Mouse (Mus musculus) urinary bladder, postnatal 10 days (tissue): ENCODE measurements around the gene Aida.
A peak's percentile ranks its signal among the peaks of the same experiment; 100 is the strongest.
"Not testable (repeated sequence)": the region's sequence is repeated elsewhere in the genome, so short reads cannot be mapped to it uniquely, and the experiment has no call there.

ENCODE experiments used
- DNase-seq: peaks from one replicate; pipeline ENCODE4 v3.0.0; 2022; ENCODE audit warnings: low spot score

Aida gene

GRCm38 (mm10) chr1:183320708-183321107 lies 24.3 kb downstream of the Aida start:
- no peak for DNase-seq

DNA sequence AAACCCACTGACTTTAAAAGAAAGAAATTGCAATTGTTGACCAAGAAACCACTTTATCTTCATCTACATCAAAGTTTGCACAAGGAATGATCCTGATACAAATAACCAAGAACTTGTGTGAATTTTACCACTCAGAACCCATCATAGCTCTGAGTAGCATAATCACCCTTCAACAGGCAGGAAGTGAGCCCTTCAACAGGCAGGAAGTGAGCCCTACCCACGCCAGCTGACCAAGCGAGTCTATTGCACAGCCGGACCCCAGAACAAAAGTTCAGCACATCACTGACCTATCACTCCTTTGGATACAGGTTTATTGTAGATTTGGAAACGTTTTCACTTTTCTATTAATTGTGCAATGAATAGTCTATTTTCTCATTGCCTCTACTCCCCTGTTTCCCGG lies 26.1 kb downstream of the Aida start:
- not testable (repeated sequence) for DNase-seq

GRCm38 (mm10) chr1:183323923-183324322 lies 27.5 kb downstream of the Aida start:
- no peak for DNase-seq

GRCm38 (mm10) chr1:183324433-183324832 lies 28.0 kb downstream of the Aida start:
- DNase-seq: no peak

DNA sequence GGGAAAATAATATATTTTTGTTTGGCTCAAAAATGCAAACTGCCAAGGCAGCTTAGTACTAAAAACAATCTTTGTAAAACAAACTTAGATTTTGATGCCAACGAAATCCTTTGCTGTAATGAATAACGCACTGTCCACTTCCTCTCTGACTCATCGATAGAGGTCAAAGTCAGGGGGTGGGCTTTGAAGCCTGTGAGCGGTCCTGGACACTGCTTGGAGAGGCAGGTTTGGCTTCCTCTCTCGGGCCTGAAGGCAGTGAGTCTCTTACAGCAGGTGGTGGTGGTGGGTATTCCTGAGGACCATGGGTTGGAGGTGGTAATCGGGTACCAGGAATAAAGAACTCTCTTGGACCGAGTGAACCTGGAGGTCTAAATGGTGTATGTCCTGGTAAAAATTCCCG lies 30.8 kb downstream of the Aida start:
- DNase-seq: no peak

DNA sequence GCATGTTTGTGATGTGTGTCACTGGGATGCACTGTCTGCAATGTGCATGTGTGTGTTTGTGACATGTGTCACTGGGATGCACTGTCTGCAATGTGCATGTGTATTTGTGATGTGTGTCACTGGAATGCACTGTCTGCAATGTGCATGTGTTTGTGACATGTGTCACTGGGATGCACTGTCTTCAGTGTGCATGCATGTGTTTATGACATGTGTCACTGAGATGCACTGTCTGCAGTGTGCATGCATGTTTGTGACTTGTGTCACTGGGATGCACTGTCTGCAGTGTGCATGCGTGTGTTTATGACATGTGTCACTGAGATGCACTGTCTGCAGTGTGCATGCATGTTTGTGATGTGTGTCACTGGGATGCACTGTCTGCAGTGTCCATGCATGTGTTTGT lies 46.5 kb downstream of the Aida start:
- not testable (repeated sequence) for DNase-seq

DNA sequence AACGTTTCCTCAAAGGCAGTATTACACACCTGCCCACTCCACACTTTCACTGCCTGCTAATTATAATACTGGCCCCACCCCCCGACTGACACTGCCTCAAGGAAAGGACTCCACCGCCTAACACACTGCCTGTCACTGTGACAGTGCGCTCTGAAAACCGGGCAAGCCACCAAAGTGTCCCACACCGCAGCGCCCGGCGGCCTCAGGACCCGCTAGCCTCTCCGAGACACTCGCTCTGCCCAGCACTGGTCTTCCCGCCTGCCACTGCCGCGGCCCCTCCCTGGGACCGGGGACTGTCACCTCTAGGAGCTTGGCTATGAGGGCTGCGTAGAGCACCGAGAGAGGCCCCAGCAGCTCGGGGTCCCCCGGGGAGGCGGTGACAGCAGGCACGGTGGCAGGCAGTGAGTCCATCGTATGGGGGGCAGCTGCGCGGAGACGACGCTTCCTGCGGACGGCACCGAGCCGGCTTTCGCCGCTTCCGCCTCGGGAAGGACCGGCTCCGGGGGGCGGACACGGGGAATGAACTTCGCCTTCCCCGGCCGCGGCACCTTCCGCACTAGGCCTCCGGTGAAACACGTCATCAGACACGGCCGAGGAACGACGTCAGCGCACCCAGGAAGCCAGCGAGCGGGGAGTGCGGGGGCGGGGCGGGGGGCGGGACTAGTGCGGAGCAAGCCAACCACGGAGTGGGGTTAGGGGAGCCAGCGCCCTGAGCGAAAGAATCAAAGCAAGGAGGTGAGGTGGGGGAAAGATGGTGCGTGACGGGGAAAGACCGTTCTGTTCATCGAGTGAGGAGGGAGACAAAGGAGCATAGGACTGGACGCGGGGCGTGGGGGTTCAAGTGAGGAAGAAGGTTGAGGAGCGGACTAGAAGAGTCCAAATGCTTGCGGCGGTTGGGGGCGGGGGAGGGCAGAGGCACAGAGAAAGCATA lies 48.8 kb downstream of the Aida start:
- peak; percentile 55 for DNase-seq

DNA sequence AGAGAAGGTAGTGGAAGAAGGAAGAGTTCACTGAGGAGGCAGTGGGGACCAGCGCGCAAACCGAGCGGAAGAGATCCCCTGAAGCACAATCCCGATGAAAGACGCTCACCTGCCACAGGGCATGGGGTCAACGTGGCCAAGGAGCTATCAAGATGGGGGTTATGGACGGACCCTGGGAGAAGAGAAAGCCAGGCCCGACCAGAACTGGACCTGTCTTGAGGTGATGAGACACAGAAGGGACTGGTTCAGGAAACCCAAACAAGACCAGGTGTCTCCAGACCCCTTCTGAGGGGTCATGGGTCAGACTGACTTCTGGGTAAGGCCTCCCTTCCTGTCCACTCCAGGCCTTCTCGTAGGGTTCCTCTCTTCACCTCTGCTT lies 49.4 kb downstream of the Aida start:
- DNase-seq: no peak

- DNase-seq: no peak
Measured at GRCm38 (mm10) chr1:183349840-183350239, 53.5 kb downstream of the Aida start.

GRCm38 (mm10) chr1:183358901-183359300 lies 62.5 kb downstream of the Aida start:
- no peak for DNase-seq

- DNase-seq: no peak
Measured at GRCm38 (mm10) chr1:183362301-183362700, 65.9 kb downstream of the Aida start.

DNA sequence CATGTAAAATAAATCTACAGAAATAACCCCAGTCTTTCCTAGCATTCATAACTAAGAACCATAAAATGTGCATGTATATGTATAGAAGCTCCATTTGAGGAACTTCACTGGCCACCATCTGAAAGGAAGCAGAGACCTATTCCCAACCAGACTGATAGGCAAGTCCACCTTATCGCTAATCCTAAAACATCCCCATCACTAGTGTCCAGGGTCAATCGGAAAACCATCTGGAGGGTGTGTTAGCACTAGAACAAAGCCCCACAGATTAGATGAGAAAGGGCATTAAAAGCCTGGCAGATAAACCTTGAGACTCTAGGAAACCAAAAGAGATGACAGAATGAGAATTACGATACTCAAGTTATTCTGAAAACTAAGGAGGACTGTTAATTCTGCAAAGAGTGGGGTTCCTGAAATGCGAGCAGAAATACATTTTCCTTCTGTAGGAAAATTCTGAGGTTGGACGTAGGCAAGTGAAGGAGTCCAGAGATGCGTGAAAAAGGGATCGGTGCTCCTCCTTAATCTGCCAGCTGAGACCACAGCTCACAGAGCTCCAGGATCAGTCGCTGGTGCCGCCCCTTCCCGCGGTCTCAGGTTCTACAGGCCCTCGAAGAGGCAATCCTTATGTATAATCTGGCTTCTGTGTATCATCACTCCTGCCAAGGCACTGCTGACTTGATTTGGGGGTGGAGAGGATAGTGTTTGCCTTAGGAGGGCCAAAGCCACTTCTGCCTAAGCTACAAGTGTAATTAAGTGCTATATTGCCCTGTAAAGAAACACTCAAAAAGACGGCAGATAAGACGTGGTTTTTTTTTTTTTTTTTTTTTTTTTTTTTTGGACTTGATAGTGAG lies 66.6 kb downstream of the Aida start:
- no peak for DNase-seq

DNA sequence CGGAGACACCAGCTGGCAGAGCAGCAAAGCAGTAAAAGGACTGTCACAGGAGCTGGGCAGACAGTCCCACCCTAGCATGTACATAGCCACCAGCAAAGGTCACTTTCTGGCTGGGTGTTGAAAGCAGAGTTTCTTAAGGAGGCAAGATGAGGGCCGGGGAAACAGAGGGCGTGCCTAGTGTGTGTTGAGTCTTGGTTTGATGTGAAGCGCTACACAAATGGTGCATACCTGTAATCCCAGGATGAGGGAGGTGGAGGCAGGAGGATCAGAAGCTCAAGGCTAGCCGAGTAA lies 67.1 kb downstream of the Aida start:
- no peak for DNase-seq

GRCm38 (mm10) chr1:183366361-183366760 lies 70.0 kb downstream of the Aida start:
- DNase-seq: no peak

- DNase-seq: no peak
Measured at GRCm38 (mm10) chr1:183368601-183369400, 72.4 kb downstream of the Aida start.

GRCm38 (mm10) chr1:183369427-183370014 lies 73.1 kb downstream of the Aida start, which contains the start of gene Mia3:
TSS of gene Mia3 (minus strand) at chr1:183369553.
- DNase-seq: peak; percentile 69

- DNase-seq: no peak
Measured at GRCm38 (mm10) chr1:183374728-183375127, 78.3 kb downstream of the Aida start.
